Mouse (Mus musculus): ENCODE data around the gene Mier2. TPM values are rescaled to one million over a fixed set of nuclear protein-coding genes. Genes with fewer than 3 reads are reported as not detected.

Gene Mier2
- 7.8 and 8.8 TPM in 2 replicates for total RNA-seq (2023)

DNA sequence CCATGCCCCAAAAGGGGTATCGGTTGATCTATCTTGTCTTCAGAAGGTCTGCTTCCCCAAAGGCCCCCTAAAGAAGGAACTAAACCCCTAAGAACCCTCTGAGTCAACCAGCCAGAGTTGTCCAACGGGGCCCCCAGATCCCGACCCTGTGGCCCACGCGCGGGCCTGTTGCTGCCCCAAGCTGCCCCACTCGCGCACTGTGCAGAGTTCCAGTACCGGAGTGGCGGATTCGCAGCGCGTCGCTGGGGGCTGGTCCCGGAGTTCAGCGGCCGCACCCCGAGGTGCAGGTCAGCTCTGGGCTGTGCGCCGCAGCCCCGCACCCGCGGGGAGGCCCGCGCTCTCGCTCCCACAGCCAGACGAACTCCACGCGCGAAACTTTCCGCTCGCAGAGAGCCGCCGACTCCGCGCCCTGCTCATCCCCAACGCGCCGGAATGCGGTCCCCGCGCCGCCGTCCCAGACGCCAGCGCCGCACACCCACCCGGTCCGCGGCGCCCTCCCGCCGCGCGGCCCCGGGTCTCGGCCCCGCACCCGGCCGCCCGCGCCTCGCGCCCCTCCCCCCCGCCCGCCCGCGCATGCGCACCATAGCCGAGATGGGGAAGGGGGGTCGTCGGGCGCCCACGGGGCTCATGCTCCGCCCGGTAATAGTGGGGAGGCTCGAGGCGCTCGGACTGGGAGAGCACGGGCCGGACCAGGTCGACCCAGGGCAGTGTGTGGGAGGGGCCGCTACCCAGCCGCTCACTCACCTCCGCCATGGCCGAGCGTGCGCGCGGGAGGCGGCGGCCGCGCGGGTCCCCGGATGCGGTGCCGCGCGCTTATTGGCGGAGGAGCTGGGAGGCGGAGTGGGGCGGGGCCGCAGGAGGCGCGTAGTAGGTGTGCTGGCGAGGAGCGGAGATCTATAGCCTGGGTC is at the start of gene Mier2:
Gene Mier2 (minus strand): TSS at position 870 of the 908 bp plus-strand sequence.

DNA sequence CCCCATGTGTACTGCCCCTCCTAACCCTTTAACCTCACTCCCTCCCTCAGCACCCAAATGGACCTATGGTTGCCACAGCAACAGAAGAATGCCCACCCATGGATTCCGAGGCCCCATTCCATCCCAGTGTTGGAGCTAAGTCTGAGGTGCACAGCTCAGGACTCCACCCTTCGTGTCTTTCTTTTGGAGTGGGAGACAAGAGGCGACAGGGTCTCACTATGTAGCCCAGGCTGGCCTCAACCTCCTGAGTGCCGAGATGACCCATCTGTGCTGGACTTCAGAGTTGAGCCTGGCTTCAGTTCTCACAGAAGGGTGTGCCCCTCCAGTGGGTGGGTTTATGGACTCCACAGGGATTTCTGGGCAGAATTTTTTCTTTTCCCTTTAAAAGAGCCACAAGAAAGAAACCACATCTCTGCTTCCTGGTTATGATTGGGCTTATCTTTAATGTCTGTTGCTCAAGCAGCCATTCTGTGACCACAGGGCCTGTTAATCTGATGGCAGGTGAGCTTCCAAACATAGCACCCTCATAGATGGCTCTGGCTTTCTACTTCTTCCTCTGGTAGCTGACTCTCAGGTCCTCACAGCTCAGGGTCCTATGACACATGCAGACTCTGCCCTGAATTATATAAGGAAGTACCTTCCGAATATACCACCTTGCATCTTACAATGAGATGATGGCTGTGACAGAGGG is 32.2 kb upstream of the Mier2 start, which contains the start of gene Theg:
Gene Theg (minus strand): TSS at position 271 of the 691 bp plus-strand sequence.

DNA sequence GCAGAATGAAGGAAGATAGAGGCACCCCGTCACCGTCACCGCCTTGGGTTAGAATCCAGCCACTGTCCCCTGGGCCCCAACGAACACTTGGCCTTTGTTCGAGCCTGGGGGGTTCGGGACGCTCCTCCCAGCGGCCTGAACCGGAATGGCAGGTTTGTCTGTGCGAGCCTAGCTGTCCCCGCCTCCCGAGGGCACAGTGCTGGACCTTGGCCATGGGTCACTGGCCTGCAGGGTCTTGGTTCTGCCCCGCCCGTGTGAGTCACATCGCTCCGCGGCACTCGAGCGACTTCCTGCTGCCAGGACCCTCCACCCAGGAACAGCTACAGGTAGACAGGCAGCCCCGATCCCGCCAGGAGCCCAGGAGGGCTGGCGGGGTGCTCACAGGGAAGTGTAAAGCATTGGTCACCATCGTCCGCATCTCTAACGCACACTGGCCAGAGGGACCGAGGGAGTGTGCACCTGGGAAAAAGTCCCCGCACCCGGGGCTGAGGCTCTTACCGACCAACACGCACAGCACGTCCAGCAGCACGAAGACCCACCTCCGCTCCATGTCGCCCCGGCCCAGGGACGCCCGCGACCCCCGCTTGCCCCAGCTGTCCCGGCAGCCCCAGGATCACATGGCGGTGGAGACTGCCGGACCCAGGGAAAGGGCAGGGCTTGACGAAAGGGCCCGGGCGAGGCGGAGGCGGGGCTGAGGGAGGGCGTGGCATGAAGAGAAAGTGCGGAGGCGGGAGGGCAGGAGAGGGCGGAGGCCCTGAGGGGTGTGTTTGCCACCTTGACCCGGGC is 21.7 kb downstream of the Mier2 start, which contains the start of gene Plpp2:
Gene Plpp2 (minus strand): TSS at position 671 of the 786 bp plus-strand sequence.

Other genes starting within 250 kb of the Mier2 start
- gene Vmn2r82, start 198.7 kb downstream of the Mier2 start, total RNA-seq (2023): not detected in 2 replicates
- gene Vmn2r83, start 86.5 kb downstream of the Mier2 start, total RNA-seq (2023): not detected in 2 replicates
- 3.0 and 4.0 TPM in 2 replicates for gene Plpp2, start 21.4 kb downstream of the Mier2 start, total RNA-seq (2023)
- gene Theg, start 32.1 kb upstream of the Mier2 start, total RNA-seq (2023): not detected in 2 replicates
- gene C2cd4c, start 58.8 kb upstream of the Mier2 start, total RNA-seq (2023): not detected in 2 replicates
- not detected in 2 replicates for gene Shc2, start 82.7 kb upstream of the Mier2 start, total RNA-seq (2023)
- not detected in 2 replicates for gene Odf3l2, start 90.5 kb upstream of the Mier2 start, total RNA-seq (2023)
- not detected in 2 replicates for gene Madcam1, start 109.4 kb upstream of the Mier2 start, total RNA-seq (2023)
- 16.1 and 19.4 TPM in 2 replicates for gene Tpgs1, start 114.2 kb upstream of the Mier2 start, total RNA-seq (2023)
- 62.7 and 69.8 TPM in 2 replicates for gene Cdc34, start 127.0 kb upstream of the Mier2 start, total RNA-seq (2023)
- 1.6 and 2.3 TPM in 2 replicates for gene Gzmm, start 133.8 kb upstream of the Mier2 start, total RNA-seq (2023)
- 78.7 and 95.6 TPM in 2 replicates for gene Bsg, start 149.3 kb upstream of the Mier2 start, total RNA-seq (2023)
- not detected in 2 replicates for gene Hcn2, start 161.4 kb upstream of the Mier2 start, total RNA-seq (2023)
- 10.1 and 11.3 TPM in 2 replicates for gene Polrmt, start 191.4 kb upstream of the Mier2 start, total RNA-seq (2023)
- not detected in 2 replicates for gene Fgf22, start 199.9 kb upstream of the Mier2 start, total RNA-seq (2023)
- gene Rnf126, start 211.8 kb upstream of the Mier2 start, total RNA-seq (2023): 18.7 and 24.0 TPM in 2 replicates
- gene Fstl3, start 222.1 kb upstream of the Mier2 start, total RNA-seq (2023): 3.4 and 5.5 TPM in 2 replicates
- 15.8 and 16.6 TPM in 2 replicates for gene Prss57, start 235.8 kb upstream of the Mier2 start, total RNA-seq (2023)
- 104 and 146 TPM in 2 replicates for gene Palm, start 238.4 kb upstream of the Mier2 start, total RNA-seq (2023)